Mouse (Mus musculus): Measurements from ENCODE around the gene Zfp217. TPM values are rescaled to one million over a fixed set of nuclear protein-coding genes. Genes with fewer than 3 reads are reported as not detected.

Zfp217 gene
- polyA plus RNA-seq, 1 experiment from 2014 or later, result 1.7 TPM

GRCm38 (mm10) chr2:170157280-170158200 lies 9.6 kb upstream of the Zfp217 start:
- ATAC-seq (ENCODE audit: low FRiP score, low TSS enrichment) (no peak), DNase-seq (ENCODE audit: low spot score) (no peak)
- no peaks in the 10 kb centered on the region for H3K36me3 ChIP-seq (ENCODE audit: control insufficient read depth, insufficient read depth, low read length)
- TF ChIP-seq EP300 (optimal IDR thresholded peaks at IDR 0.05) (no peak), CTCF (IDR thresholded peaks at IDR 0.05; ENCODE audit: low read depth) (no peak)
- H3K27me3 ChIP-seq (ENCODE audit: control insufficient read depth, insufficient read depth, low read length), result no peaks in the 10 kb centered on the region
- H3K9me3 ChIP-seq (ENCODE audit: control insufficient read depth, low read length), result no peaks in the 10 kb centered on the region
- H3K4me1 ChIP-seq (replicated peaks; ENCODE audit: control insufficient read depth, insufficient read depth), result no peaks in the 10 kb centered on the region
- H3K4me3 ChIP-seq (ENCODE audit: low read depth, low read length), result no peak overlapping the region
- no peak overlapping the region for H3K4me2 ChIP-seq (replicated peaks; ENCODE audit: low read depth)
- no peak overlapping the region for H3K9ac ChIP-seq (ENCODE audit: low read length)
- 44% methylated on average over 11 of the region's 11 CpGs for whole genome bisulfite sequencing
- no peak overlapping the region for H3K27ac ChIP-seq (replicated peaks)

GRCm38 (mm10) chr2:170155089-170155740 lies 7.3 kb upstream of the Zfp217 start:
- H3K36me3 ChIP-seq (ENCODE audit: control insufficient read depth, insufficient read depth, low read length), result no peaks in the 10 kb centered on the region
- H3K4me1 ChIP-seq (replicated peaks; ENCODE audit: control insufficient read depth, insufficient read depth), result no peaks in the 10 kb centered on the region
- H3K4me3 ChIP-seq (ENCODE audit: low read depth, low read length), result peak overlapping the region; percentile 35
- H3K9me3 ChIP-seq (ENCODE audit: control insufficient read depth, low read length), result no peaks in the 10 kb centered on the region
- H3K27ac ChIP-seq (replicated peaks), result peak overlapping the region; percentile 89
- H3K9ac ChIP-seq (ENCODE audit: low read length), result peak overlapping the region; percentile 51
- peak overlapping the region; percentile 66 for H3K4me2 ChIP-seq (replicated peaks; ENCODE audit: low read depth)
- 3% methylated on average over 18 of the region's 18 CpGs for WGBS
- H3K27me3 ChIP-seq (ENCODE audit: control insufficient read depth, insufficient read depth, low read length), result no peaks in the 10 kb centered on the region
- ATAC-seq (ENCODE audit: low FRiP score, low TSS enrichment) (peak; percentile 62), DNase-seq (ENCODE audit: low spot score) (peak; percentile 80)
- TF ChIP-seq EP300 (optimal IDR thresholded peaks at IDR 0.05), result no peak
- peak; percentile 58 for TF ChIP-seq CTCF (IDR thresholded peaks at IDR 0.05; ENCODE audit: low read depth)

- 6% methylated on average over 5 of the region's 5 CpGs for WGBS
- Histone ChIP-seq H3K36me3 (ENCODE audit: control insufficient read depth, insufficient read depth, low read length) (no peaks in the 10 kb centered on the region), H3K27me3 (ENCODE audit: control insufficient read depth, insufficient read depth, low read length) (no peaks in the 10 kb centered on the region), H3K4me3 (ENCODE audit: low read depth, low read length) (peak overlapping the region; percentile 35), H3K4me2 (replicated peaks; ENCODE audit: low read depth) (peak overlapping the region; percentile 66), H3K9ac (ENCODE audit: low read length) (peak overlapping the region; percentile 51; the same call in 1 of the 2 replicates), H3K4me1 (replicated peaks; ENCODE audit: control insufficient read depth, insufficient read depth) (no peaks in the 10 kb centered on the region), H3K27ac (replicated peaks) (peak overlapping the region; percentile 89), H3K9me3 (ENCODE audit: control insufficient read depth, low read length) (no peaks in the 10 kb centered on the region)
- ATAC-seq (ENCODE audit: low FRiP score, low TSS enrichment) (no peak), DNase-seq (ENCODE audit: low spot score) (no peak)
- no peak for TF ChIP-seq CTCF (IDR thresholded peaks at IDR 0.05; ENCODE audit: low read depth)
- no peak for TF ChIP-seq EP300 (optimal IDR thresholded peaks at IDR 0.05)
Observed at GRCm38 (mm10) chr2:170154738-170155088, 6.8 kb upstream of the Zfp217 start.

- peak overlapping the region; percentile 66 for H3K4me2 ChIP-seq (replicated peaks; ENCODE audit: low read depth)
- 23% methylated on average over 6 of the region's 6 CpGs for WGBS
- H3K9me3 ChIP-seq (ENCODE audit: control insufficient read depth, low read length), result no peaks in the 10 kb centered on the region
- no peaks in the 10 kb centered on the region for H3K36me3 ChIP-seq (ENCODE audit: control insufficient read depth, insufficient read depth, low read length)
- H3K27ac ChIP-seq (replicated peaks), result peak overlapping the region; percentile 89
- no peak for TF ChIP-seq CTCF (IDR thresholded peaks at IDR 0.05; ENCODE audit: low read depth)
- no peak for TF ChIP-seq EP300 (optimal IDR thresholded peaks at IDR 0.05)
- no peaks in the 10 kb centered on the region for H3K4me1 ChIP-seq (replicated peaks; ENCODE audit: control insufficient read depth, insufficient read depth)
- H3K9ac ChIP-seq (ENCODE audit: low read length), result no peak overlapping the region
- no peak for ATAC-seq (ENCODE audit: low FRiP score, low TSS enrichment)
- no peak for DNase-seq (ENCODE audit: low spot score)
- no peak overlapping the region; the same call in 1 of the 2 replicates for H3K4me3 ChIP-seq (ENCODE audit: low read depth, low read length)
- H3K27me3 ChIP-seq (ENCODE audit: control insufficient read depth, insufficient read depth, low read length), result no peaks in the 10 kb centered on the region
Observed at GRCm38 (mm10) chr2:170154301-170154721, 6.4 kb upstream of the Zfp217 start.

- peak; percentile 68 for DNase-seq (ENCODE audit: low spot score)
- Histone ChIP-seq H3K4me2 (replicated peaks; ENCODE audit: low read depth) (peak overlapping the region; percentile 66), H3K27ac (replicated peaks) (peak overlapping the region; percentile 82), H3K4me1 (replicated peaks; ENCODE audit: control insufficient read depth, insufficient read depth) (no peaks in the 10 kb centered on the region), H3K9me3 (ENCODE audit: control insufficient read depth, low read length) (no peaks in the 10 kb centered on the region), H3K9ac (ENCODE audit: low read length) (peak overlapping the region; percentile 59; the same call in 1 of the 2 replicates), H3K4me3 (ENCODE audit: low read depth, low read length) (peak overlapping the region; percentile 38), H3K27me3 (ENCODE audit: control insufficient read depth, insufficient read depth, low read length) (no peaks in the 10 kb centered on the region), H3K36me3 (ENCODE audit: control insufficient read depth, insufficient read depth, low read length) (no peaks in the 10 kb centered on the region)
- ATAC-seq (ENCODE audit: low FRiP score, low TSS enrichment), result 0 out of 2 replicates have a peak, but pooled peaks have one; percentile 13
- 5% methylated on average over 37 of the region's 37 CpGs for WGBS
- TF ChIP-seq CTCF (IDR thresholded peaks at IDR 0.05; ENCODE audit: low read depth) (no peak), EP300 (optimal IDR thresholded peaks at IDR 0.05) (no peak)
Observed at GRCm38 (mm10) chr2:170153421-170154271, 5.7 kb upstream of the Zfp217 start.
